Comparison of ENCODE assay signal across 30 mouse cellular contexts in the genomic region with DNA sequence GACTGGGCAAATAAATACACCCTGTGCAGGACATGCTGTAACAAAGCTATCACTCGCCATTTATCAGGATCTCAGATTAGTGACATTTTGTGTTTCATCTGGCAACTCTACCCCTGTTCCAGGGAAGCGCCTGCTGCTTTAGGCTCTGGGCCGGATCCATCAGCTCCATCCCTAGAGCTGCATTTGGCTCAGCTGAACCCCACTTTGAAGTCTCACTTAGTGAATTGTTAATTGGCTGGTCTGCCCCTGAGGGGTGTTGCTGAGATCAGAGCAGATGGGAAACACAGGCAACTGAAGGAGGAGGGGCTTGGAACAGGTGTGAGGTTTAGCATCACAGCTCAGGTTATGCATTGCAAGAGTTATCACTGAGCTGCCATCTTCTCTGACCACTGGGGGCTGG. TPM values are rescaled to one million over a fixed set of nuclear protein-coding genes. Genes with fewer than 3 reads are reported as not detected.
DNase-seq lines count a peak whose midpoint lies in the region; ATAC-seq and TF ChIP-seq lines count a peak whose summit lies in the region.
"Had no signal": no experiment of that assay in that cellular context is flagged by ENCODE, and none has a peak within 500 bp of the region (broad histone marks: within the 10 kb centered on the region; RNA-seq: fewer than 3 reads in every experiment).

No protein-coding gene starts in this region.

- 0 out of 2 replicates have a peak, but pooled peaks cover 3% of the 10 kb centered on the region for H3K4me1 ChIP-seq in forebrain, embryonic 14.5 days (ENCODE audit: control insufficient read depth, insufficient read depth, low read length)
- no peaks in the 10 kb centered on the region for H3K4me1 ChIP-seq in forebrain, embryonic 12.5 days
- H3K4me1 ChIP-seq in midbrain, embryonic 15.5 days, result no peaks in the 10 kb centered on the region
- H3K4me1 ChIP-seq in midbrain, embryonic 10.5 days, result no peaks in the 10 kb centered on the region
- H3K4me1 ChIP-seq in forebrain, postnatal 0 days (ENCODE audit: insufficient read depth), result no peaks in the 10 kb centered on the region
- H3K4me1 ChIP-seq: heart, embryonic 12.5 days; hindbrain, embryonic 15.5 days; limb, embryonic 12.5 days; midbrain, embryonic 12.5 days had no signal

- H3K27ac ChIP-seq in forebrain, embryonic 14.5 days (ENCODE audit: low read depth, low read length), result no peak overlapping the region
- H3K27ac ChIP-seq in forebrain, embryonic 12.5 days, result no peak overlapping the region
- no peak overlapping the region for H3K27ac ChIP-seq in midbrain, embryonic 15.5 days
- no peak overlapping the region for H3K27ac ChIP-seq in midbrain, embryonic 10.5 days (replicated peaks)
- no peak overlapping the region for H3K27ac ChIP-seq in forebrain, postnatal 0 days (ENCODE audit: low read depth, low read length)
- H3K27ac ChIP-seq: hindbrain, embryonic 15.5 days; limb, embryonic 12.5 days; midbrain, embryonic 12.5 days had no signal

- no peak overlapping the region for H3K4me3 ChIP-seq in forebrain, embryonic 14.5 days (ENCODE audit: low read depth, low read length)
- no peak overlapping the region for H3K4me3 ChIP-seq in forebrain, embryonic 12.5 days (replicated peaks)
- H3K4me3 ChIP-seq in midbrain, embryonic 15.5 days, result no peak overlapping the region
- H3K4me3 ChIP-seq in midbrain, embryonic 10.5 days, result no peak overlapping the region
- no peak overlapping the region for H3K4me3 ChIP-seq in forebrain, postnatal 0 days (ENCODE audit: low read depth, low read length)
- H3K4me3 ChIP-seq: heart, embryonic 12.5 days; hindbrain, embryonic 15.5 days; limb, embryonic 12.5 days; midbrain, embryonic 12.5 days had no signal

- DNase-seq in forebrain, embryonic 14.5 days (ENCODE audit: low spot score), result peak; percentile 28
- DNase-seq in layer of hippocampus, adult 11-12 months (ENCODE audit: low spot score), result peak; percentile 14
- DNase-seq in layer of hippocampus, adult 8-10 months (ENCODE audit: low spot score in 2 of 2), result no peak
- DNase-seq in midbrain, embryonic 10.5 days (ENCODE audit: low spot score), result no peak
- DNase-seq in forebrain, postnatal 0 days, result no peak
- DNase-seq: adrenal gland, postnatal 36 days; B cell, adult 2 months; cerebellum, adult 11-12 months; gastrocnemius, postnatal 14 days; heart, adult 11 months; heart, postnatal 36 days; kidney, postnatal 25 days; liver, postnatal 0 days; lung, postnatal 14 days; thymus, adult 18-20 months; thymus, postnatal 4 days had no signal

- no peaks in the 10 kb centered on the region for H3K9me3 ChIP-seq in forebrain, embryonic 14.5 days (replicated peaks; ENCODE audit: control insufficient read depth, low read length)
- H3K9me3 ChIP-seq in forebrain, embryonic 12.5 days, result no peaks in the 10 kb centered on the region
- H3K9me3 ChIP-seq in midbrain, embryonic 15.5 days, result no peaks in the 10 kb centered on the region
- no peaks in the 10 kb centered on the region for H3K9me3 ChIP-seq in midbrain, embryonic 10.5 days (replicated peaks)
- no peaks in the 10 kb centered on the region for H3K9me3 ChIP-seq in forebrain, postnatal 0 days (ENCODE audit: low read length)
- H3K9me3 ChIP-seq: G1E; hindbrain, embryonic 15.5 days; limb, embryonic 12.5 days; midbrain, embryonic 12.5 days had no signal

- H3K36me3 ChIP-seq in forebrain, embryonic 14.5 days (ENCODE audit: control insufficient read depth, insufficient read depth, low read length), result no peaks in the 10 kb centered on the region
- H3K36me3 ChIP-seq in forebrain, embryonic 12.5 days (replicated peaks), result no peaks in the 10 kb centered on the region
- no peaks in the 10 kb centered on the region for H3K36me3 ChIP-seq in midbrain, embryonic 15.5 days (replicated peaks)
- no peaks in the 10 kb centered on the region for H3K36me3 ChIP-seq in midbrain, embryonic 10.5 days
- H3K36me3 ChIP-seq in forebrain, postnatal 0 days (ENCODE audit: insufficient read depth), result no peaks in the 10 kb centered on the region
- H3K36me3 ChIP-seq: G1E; heart, embryonic 12.5 days; hindbrain, embryonic 15.5 days; limb, embryonic 12.5 days; midbrain, embryonic 12.5 days had no signal

- H3K4me2 ChIP-seq in forebrain, embryonic 14.5 days (ENCODE audit: low read length), result no peak overlapping the region
- no peak overlapping the region for H3K4me2 ChIP-seq in forebrain, embryonic 12.5 days
- no peak overlapping the region for H3K4me2 ChIP-seq in midbrain, embryonic 15.5 days
- H3K4me2 ChIP-seq in forebrain, postnatal 0 days (ENCODE audit: low read depth), result no peak overlapping the region
- H3K4me2 ChIP-seq: heart, embryonic 12.5 days; hindbrain, embryonic 15.5 days; limb, embryonic 12.5 days; liver, embryonic 11.5 days; midbrain, embryonic 12.5 days had no signal

- peak; percentile 63; the same call in 1 of the 2 replicates for ATAC-seq in forebrain, embryonic 14.5 days
- no peak for ATAC-seq in forebrain, embryonic 12.5 days (ENCODE audit: low FRiP score)
- ATAC-seq in midbrain, embryonic 15.5 days (replicated peaks), result peak; percentile 37
- ATAC-seq in forebrain, postnatal 0 days, result peak; percentile 16; the same call in 1 of the 2 replicates
- ATAC-seq: intestine, embryonic 16.5 days; liver, postnatal 0 days; Patski had no signal

- H3K9ac ChIP-seq in forebrain, embryonic 14.5 days (ENCODE audit: low read length), result no peak overlapping the region
- no peak overlapping the region for H3K9ac ChIP-seq in forebrain, embryonic 12.5 days
- H3K9ac ChIP-seq in midbrain, embryonic 15.5 days, result no peak overlapping the region
- no peak overlapping the region for H3K9ac ChIP-seq in forebrain, postnatal 0 days
- H3K9ac ChIP-seq: heart, embryonic 12.5 days; hindbrain, embryonic 15.5 days; limb, embryonic 12.5 days; liver, postnatal 0 days; midbrain, embryonic 12.5 days had no signal

- TF ChIP-seq CTCF in forebrain, postnatal 0 days (IDR thresholded peaks at IDR 0.05; ENCODE audit: low read depth), result no peak

- 68% methylated on average over 3 of the region's 3 CpGs for WGBS in forebrain, embryonic 14.5 days
- WGBS in forebrain, embryonic 12.5 days, result 72% methylated on average over 3 of the region's 3 CpGs
- WGBS in midbrain, embryonic 15.5 days, result 68% methylated on average over 3 of the region's 3 CpGs
- 73% methylated on average over 3 of the region's 3 CpGs for WGBS in midbrain, embryonic 10.5 days
- WGBS in forebrain, postnatal 0 days, result 51% methylated on average over 3 of the region's 3 CpGs

- no peaks in the 10 kb centered on the region for H3K27me3 ChIP-seq in forebrain, embryonic 14.5 days (replicated peaks; ENCODE audit: control insufficient read depth, insufficient read depth, low read length)
- H3K27me3 ChIP-seq in forebrain, embryonic 12.5 days, result no peaks in the 10 kb centered on the region
- no peaks in the 10 kb centered on the region for H3K27me3 ChIP-seq in midbrain, embryonic 15.5 days (replicated peaks)
- no peaks in the 10 kb centered on the region for H3K27me3 ChIP-seq in midbrain, embryonic 10.5 days (ENCODE audit: low read depth, poor library complexity, severe bottlenecking)
- H3K27me3 ChIP-seq in forebrain, postnatal 0 days (ENCODE audit: insufficient read depth, low read length), result no peaks in the 10 kb centered on the region
- H3K27me3 ChIP-seq: CH12.LX; hindbrain, embryonic 15.5 days; limb, embryonic 12.5 days; midbrain, embryonic 12.5 days; Patski had no signal

RNA-seq across cellular contexts. Expression of a gene that starts 15.9 kb away (rescaled TPM):
- polyA plus RNA-seq in forebrain, embryonic 14.5 days (2014; fragmentation: Nextera tagmentation; extraction: Ambion mirVana), result 0.54 and 1.4 TPM in 2 replicates
- 1.7 and 2.2 TPM in 2 replicates for polyA plus RNA-seq in forebrain, embryonic 12.5 days (2016; fragmentation: Nextera tagmentation; extraction: Ambion mirVana)
- total RNA-seq in layer of hippocampus, adult 8-10 months (2022), result not detected
- polyA plus RNA-seq in midbrain, embryonic 15.5 days (2015; fragmentation: Nextera tagmentation; extraction: Ambion mirVana), result 0.75 and 1.1 TPM in 2 replicates
- polyA plus RNA-seq in midbrain, embryonic 10.5 days (2016; fragmentation: Nextera tagmentation; extraction: Ambion mirVana), result 0.63 and 0.87 TPM in 2 replicates
- total RNA-seq in forebrain, postnatal 0 days (2014; rRNA removed), result 0.31 and 1.3 TPM in 2 replicates
- polyA plus RNA-seq in forebrain, postnatal 0 days (2015; fragmentation: Nextera tagmentation; extraction: Ambion mirVana), result 0.23 and 0.74 TPM in 2 replicates
- total RNA-seq: CH12.LX; gastrocnemius, postnatal 14 days; heart, postnatal 36 days; layer of hippocampus, postnatal 25 days; megakaryocyte progenitor cell, adult 5-6 weeks; neutrophil, adult 5-6 weeks had no signal
- polyA plus RNA-seq: G1E; limb, embryonic 12.5 days; Patski had no signal

Comparison
In these comparisons a context has a peak if more than half of its experiments do, and no peak if none do; other contexts are left out.
1. DNase-seq: peak in forebrain, embryonic 14.5 days (single experiment) and layer of hippocampus, adult 11-12 months (single experiment); none in layer of hippocampus, adult 8-10 months (0 of 2), midbrain, embryonic 10.5 days (single experiment) and forebrain, postnatal 0 days (single experiment).